Mouse (Mus musculus): ENCODE results near the gene Parp11.

The Parp11 gene

DNA sequence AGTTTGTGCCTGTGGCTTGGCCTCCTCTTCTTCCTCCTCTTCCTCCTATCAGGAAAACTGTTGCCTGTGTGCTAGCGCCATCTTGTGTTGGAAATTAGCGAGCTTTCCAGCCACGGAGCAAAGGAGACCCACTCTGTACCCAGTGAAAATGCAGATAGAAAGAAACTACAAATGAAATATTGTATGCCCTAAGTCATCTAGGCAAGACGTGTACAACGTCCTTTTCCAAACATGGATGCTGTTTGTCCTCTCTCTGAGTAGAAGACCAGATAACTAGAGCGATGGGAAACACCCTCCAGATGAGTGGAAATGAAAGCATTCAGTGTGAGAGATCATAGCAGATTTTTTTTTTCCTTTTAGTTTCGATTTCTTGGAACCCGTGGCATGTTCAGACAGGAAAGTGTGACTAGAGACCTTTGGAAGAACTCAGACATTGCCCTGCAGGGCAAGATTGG lies at the start of gene Parp11:
Gene Parp11, plus strand, starts transcription at position 405 of the 455 bp plus-strand sequence.
- DNase-seq (ENCODE audit: low read depth) = peak; percentile 91

DNA sequence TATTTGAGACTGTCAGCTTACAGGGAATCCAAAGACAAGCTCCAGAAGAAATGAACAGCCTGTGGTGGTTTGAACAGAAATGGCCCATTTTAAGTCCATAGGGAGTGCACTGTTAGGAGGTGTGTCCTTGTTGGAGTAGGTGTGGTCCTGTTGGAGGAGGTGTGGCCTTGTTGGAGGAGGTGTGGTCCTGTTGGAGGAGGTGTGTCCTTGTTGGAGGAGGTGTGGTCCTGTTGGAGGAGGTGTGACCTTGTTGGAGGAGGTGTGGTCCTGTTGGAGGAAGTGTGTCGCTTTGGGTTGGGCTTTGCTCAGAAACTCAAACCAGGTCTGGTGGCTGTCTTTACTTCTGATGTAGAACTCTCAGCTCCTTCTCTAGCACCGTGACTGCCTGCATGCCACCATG lies 48.6 kb upstream of the Parp11 start:
- peak; percentile 65 for DNase-seq (ENCODE audit: low read depth)

DNA sequence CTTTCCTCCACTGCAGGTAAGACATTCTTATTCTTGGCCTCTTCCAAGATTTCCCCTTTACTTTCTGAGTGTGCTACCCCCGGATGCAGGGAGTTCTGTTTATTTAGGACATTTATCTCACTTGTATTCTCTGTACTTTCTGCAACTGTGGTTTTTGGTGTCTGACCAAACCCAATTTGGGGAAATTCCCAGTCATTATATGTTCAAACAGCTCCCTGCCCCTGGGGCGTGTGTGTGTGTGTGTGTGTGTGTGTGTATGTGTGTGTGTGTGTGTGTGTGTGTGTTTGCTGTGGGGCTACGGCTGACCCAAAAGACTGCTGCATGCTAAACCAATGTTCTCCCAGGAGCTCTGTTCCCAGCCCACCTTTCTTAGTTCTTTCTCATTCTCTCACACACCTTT lies 45.2 kb upstream of the Parp11 start:
- peak; percentile 45 for DNase-seq (ENCODE audit: low read depth)

DNA sequence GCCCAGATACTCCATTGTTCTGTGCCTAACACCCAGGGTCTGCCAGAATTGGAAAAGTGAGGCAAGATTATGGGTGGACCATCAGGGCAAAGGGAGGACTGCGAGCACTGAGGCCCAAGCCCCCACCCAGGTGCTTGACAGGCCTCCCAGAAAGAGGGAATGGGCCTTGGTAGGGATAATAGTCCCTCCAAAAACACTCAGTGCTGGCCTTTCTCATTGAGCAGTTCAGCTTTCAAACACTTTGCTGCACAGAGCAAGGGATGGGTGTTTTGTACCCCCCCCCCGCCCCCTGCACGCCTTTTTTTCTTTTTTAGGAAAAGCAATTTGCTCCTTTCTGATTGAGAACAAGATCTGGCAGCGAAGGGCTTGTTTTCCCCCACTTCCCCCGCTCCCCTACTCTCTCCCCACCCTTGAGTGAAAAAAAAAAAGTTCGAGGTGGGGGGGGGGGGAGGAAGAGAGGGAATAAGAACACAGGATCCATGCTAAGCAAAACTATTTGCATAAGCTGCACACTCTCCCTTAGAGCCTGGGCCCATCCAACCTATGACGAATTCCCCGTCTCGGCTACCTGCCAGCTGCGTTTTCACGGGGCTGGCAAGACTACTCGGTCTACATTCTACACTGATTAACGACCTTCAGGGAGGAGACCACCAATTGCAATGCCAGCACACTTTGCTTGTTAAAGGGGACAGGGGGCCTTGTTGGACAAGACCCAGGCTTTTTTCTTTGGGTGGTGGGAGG lies 42.4 kb upstream of the Parp11 start:
- DNase-seq (ENCODE audit: low read depth) = no peak

GRCm38 (mm10) chr6:127405682-127406081 lies 41.0 kb upstream of the Parp11 start:
- no peak for DNase-seq (ENCODE audit: low read depth)

DNA sequence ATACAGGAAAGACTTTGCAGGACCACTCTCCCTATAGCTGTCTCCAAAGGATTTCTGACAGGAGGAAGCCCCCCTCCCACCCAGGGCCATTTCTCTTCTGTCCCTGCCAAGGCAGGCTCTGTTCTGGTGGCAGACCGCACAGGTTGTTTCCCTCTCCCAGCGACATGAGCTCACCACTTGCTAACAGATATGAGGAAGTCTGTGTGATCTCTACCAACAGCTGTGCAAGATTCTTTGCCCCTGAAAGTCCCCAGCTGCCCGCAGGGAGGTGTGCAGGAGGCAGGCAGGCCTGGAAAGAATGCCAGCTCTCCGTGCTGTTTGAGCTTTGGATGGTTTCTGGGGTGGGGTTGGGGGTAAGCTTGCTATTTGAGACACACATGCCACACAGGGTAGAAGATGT lies 38.9 kb upstream of the Parp11 start:
- no peak for DNase-seq (ENCODE audit: low read depth)

DNA sequence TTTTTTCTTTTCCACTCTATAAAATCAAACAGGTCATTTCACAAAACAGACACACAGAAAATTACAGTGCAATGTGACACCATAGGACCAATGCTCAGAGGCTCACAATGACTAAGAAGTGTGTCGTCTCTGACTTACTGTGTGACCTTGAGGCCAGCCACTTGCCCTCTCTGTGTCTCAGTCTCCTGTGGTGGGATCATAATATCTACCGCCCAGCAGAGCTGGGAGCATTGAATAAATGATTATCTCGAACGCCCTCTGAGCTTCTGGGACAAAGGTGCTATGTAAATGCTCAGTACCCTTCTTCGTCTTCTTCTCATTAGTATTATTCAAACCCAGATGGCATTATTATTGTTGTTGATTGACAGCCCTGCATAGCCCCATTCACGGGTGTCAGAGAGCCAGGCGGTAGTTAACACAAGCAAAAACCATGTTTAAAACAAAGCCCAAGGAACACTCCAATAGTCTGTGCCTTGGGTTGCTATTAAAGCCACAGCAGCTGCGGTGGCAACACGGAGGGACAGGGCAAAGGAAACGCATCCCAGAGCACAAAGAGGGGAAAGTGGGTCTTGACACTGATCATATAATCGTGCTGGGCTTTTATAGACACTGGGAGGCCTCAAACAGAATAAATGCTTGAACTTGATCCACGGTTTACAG lies 29.0 kb upstream of the Parp11 start:
- no peak for DNase-seq (ENCODE audit: low read depth)

GRCm38 (mm10) chr6:127418322-127418721 lies 28.3 kb upstream of the Parp11 start:
- no peak for DNase-seq (ENCODE audit: low read depth)

DNA sequence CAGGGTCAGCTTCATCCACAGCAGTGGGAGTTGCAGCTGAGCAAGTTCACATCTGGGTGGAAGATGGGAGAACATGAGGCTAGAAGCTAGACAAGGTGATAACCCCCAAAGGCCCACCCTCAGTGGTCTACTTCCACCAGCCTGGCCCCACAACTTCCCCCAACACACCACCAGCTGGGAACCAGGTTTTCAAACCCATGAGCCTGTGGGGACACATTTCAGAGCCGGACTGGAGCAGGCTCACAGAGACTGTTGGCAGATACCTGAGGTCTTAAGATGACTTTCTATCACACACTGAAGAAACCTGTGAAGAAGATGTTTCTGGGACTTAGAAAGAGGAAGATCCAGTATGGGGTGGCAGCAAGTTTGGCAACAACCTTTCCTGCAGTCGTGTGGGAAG lies 26.5 kb upstream of the Parp11 start:
- no peak for DNase-seq (ENCODE audit: low read depth)

DNA sequence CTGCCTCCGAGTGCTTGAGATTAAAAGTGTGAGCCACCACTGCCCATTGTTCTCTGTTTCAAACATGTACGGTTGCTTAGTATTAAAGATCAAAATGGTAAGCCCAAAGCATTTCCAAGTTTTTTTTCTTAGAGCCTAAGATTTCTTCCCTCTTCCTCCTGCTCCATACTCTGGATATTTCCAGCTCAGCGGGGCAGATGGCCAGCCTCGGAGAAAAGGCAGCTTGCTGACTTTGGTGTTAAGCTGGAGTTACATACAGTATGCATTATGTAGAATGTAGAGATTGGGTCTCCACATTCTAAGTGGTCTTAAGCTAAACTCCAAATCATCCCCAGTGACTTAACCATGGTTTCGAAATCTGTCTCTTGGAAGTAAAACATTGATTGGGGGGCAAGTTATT lies 21.5 kb upstream of the Parp11 start:
- no peak for DNase-seq (ENCODE audit: low read depth)

DNA sequence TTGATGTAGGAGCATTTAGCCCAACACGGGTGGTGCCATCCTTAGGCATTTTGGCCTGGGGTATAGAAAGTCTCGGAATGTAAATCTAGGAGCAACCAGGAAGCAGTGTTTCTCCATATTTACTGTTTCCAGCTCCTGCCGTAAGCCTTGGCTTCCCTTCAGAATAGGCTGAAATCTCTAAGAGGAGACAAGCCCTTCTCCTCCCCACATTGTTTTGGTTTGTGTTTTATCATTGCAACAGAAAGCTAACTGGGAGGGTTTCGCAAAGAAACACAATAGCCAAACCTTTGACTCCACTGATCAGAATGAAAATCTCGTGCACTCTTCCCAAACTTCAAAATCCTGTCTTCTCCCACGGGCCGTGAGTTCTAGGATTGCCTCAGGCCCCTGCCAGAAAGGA lies 15.9 kb upstream of the Parp11 start:
- no peak for DNase-seq (ENCODE audit: low read depth)

- DNase-seq (ENCODE audit: low read depth) = no peak
These were observed 15.4 kb upstream of the Parp11 start for GRCm38 (mm10) chr6:127431196-127431766.

GRCm38 (mm10) chr6:127433886-127434647 lies 12.6 kb upstream of the Parp11 start:
- DNase-seq (ENCODE audit: low read depth) = peak; percentile 71

DNA sequence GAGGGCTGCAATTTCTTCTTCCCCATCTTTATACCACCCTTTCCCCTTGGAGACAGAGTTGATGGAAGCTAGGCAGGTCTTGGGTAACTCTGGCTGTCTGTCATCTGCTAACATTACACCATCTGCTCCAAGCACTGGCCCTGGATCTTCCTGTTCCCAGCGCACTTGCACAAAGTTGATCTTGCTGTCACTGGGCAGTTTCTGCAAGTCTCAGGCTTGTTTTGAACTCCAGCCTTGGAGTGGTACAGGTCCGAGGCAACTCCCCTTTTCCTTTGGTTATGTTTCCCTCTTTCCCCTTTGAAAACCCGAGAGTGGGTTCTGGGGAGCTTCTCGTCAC lies 12.0 kb upstream of the Parp11 start:
- DNase-seq (ENCODE audit: low read depth) = no peak

- DNase-seq (ENCODE audit: low read depth) = no peak
These were observed 7.6 kb upstream of the Parp11 start for GRCm38 (mm10) chr6:127439063-127439462.

DNA sequence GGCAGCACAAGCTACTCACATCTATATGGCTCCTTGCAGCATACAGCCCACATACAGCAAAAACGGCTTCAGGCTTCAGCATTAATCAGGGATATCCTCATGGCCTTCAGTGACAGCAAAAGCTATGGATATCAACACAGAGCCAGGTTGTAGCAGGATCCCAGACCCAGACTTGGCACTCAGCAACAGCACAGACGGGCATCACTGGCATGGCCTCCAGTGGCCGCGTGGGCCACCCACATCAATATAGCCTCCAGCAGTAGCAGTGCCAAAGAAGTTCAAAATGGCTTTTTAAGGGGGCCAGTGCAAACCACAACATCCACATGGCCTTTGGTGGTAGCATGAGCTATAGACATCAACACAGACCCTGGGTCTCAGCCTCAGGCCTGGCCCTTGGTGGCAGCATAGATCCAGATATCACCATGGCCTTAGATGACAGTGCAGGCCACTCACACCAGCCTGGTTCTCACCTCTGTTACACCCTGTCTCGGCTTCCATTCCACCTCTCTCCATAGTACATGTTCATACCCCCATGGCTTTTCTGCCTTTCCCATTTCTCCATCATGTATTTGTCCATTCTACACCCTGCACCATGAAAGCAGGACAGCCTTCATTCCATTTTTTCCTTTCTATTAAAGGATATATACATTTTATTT lies 7.0 kb upstream of the Parp11 start:
- no peak for DNase-seq (ENCODE audit: low read depth)

DNA sequence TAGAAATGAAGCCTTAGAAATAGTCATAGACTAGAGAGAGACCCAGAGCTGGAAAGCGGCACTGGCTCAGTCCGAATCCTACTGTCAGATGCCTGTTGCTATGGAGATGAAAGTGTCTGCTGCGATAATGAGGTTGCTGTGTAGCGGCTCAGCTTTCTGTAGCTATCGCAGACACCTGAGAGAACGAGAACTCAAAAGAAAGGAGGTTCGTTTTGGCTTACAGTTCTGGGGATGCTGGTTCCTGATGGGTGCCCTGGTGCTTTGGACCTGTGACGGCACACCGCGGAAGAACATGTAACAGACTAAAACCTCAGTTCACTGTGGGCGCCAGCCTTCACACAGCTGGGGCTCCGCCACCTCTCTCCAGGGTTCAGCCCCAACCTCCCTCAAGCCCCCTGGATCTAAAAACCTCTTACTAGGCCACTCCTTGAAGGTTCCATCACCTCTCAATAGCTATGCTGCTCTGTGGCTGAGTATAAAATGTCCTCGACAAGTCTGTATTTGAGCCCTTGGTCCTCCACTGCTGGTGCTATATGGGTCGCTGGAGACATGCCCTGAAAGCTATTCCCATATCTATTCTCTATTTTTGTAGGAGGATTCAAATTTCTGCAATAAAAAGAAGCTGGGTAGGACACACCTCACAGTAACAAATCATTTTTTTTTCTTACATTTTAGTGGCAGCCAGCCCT lies 6.1 kb upstream of the Parp11 start:
- no peak for DNase-seq (ENCODE audit: low read depth)

DNA sequence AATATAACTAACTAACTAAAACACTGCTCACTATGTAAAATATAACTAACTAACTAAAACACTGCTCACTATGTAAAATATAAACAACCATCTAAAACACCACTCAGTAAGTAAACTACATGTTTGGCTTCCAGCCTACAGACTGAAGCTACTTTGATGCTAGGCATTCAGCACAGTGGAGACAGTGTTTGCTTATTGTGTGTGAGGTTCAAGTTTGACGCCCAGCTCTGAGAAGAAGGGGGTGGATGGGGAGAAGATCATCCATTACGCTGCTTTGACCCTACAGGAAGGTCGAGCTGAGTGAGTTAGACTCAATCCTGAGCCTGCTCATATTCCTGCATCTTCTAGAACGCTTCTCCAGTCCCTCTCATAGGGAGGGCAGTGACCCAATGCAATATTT lies 4.1 kb upstream of the Parp11 start:
- DNase-seq (ENCODE audit: low read depth) = no peak

DNA sequence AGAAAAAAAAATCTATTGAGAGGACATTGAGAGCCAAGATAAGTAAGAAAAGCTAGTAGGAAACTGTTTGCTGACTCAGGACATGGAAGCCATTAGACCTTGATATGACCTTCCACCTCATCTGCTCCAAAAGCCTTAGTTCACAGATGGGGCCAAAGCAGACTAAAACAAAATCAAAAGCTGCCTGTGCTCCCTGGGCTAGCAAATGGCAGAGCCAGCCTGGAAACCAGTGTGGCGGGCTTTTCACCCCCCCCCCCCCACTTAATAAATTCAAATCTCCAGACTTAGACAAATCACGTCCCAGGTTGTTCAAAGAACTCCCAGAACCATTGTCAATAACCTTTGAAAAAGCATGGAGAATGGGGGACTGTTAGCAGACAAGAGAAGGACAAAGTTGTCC lies 2.7 kb upstream of the Parp11 start:
- DNase-seq (ENCODE audit: low read depth) = no peak

GRCm38 (mm10) chr6:127444466-127444865 lies 2.2 kb upstream of the Parp11 start:
- DNase-seq (ENCODE audit: low read depth) = no peak

DNA sequence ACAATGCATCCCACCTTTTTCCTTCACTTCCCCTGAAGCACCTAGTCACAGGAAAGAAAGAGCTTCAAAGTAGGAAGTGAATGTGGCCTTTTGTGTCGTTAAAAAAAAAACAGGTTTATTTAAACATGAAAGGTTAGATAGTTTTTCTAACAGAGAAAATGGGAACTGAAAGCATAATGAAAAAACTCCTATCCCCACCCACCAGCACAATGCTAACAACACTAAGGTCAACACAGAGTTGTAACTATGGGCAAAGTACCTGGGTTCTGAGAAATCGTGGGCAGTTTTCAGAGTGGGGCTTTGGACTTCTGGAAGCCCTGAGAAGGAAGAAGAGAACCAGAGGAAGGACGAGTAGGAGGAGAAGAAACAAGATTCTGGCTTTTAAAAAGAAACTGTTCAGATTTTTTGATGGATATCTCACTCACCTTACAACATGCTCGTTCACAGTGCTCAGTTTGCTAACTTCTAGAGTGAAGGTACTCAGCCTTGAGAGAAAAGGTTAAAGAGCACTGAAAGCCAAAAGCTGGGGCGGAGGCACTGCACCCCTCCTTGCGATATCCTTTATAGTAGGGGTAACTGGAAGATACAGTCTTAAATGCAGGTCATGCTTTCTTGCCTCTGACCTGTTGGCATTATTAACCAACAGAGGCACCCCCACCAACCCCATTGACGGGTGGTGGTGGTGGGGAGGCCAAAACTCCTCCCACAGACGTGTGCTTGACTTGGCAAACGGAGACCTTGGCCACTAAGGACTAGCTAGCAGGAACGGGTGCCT lies 1.2 kb downstream of the Parp11 start:
- peak; percentile 59 for DNase-seq (ENCODE audit: low read depth)
